Mouse (Mus musculus) G1E (cell line): Measurements from ENCODE around the gene Tmem115. TPM values are rescaled to one million over a fixed set of nuclear protein-coding genes. Genes with fewer than 3 reads are reported as not detected.

Source experiments
- ATAC-seq: 2 replicates; pipeline ENCODE4 v1.8.0; 2016; ENCODE audit warnings: mild to moderate bottlenecking; ENCODE audit not compliant: insufficient number of reproducible peaks, poor library complexity, low FRiP score, severe bottlenecking; ENCODE audit errors: extremely low read depth
- DNase-seq: peaks from one replicate; pipeline ENCODE4 v3.0.0; 2012; ENCODE audit warnings: low spot score
- H3K27me3 ChIP-seq: 2 replicates; pipeline ENCODE4 v1.6.1; 2012; ENCODE audit warnings: mild to moderate bottlenecking, low read length, inconsistent platforms; ENCODE audit not compliant: insufficient read depth
- H3K36me3 ChIP-seq: replicated peaks from 2 replicates; pipeline ENCODE3; 2012; ENCODE audit warnings: mild to moderate bottlenecking, inconsistent platforms
- H3K4me1 ChIP-seq: 2 replicates; pipeline ENCODE4 v1.6.1; 2012; ENCODE audit warnings: low read depth, low read length, inconsistent platforms, mixed read lengths; ENCODE audit not compliant: insufficient read depth
- H3K4me3 ChIP-seq: 2 replicates; pipeline ENCODE4 v1.5.1; 2012; ENCODE audit warnings: low read depth, mild to moderate bottlenecking, inconsistent platforms, low read length, moderate library complexity, mixed read lengths
- H3K9me3 ChIP-seq: replicated peaks from 2 replicates; pipeline ENCODE4 v1.6.1; 2012; ENCODE audit warnings: inconsistent platforms
- CTCF ChIP-seq: IDR thresholded peaks from 2 replicates; pipeline ENCODE4 v1.5.1; 2012; ENCODE audit warnings: low read depth, low read length, inconsistent platforms, mixed read lengths
- GATA1 ChIP-seq: IDR thresholded peaks from 2 replicates; pipeline ENCODE4 v1.6.1; 2012; ENCODE audit warnings: borderline replicate concordance, low read length, inconsistent platforms, mixed read lengths
- GATA2 ChIP-seq: IDR thresholded peaks from 2 replicates; pipeline ENCODE4 v1.6.1; 2012; ENCODE audit warnings: low read depth, low read length, inconsistent platforms, borderline replicate concordance
- POLR2AphosphoS5 ChIP-seq: IDR thresholded peaks from 2 replicates; pipeline ENCODE4 v1.6.1; 2012; ENCODE audit warnings: low read depth, low read length, inconsistent platforms; ENCODE audit not compliant: insufficient replicate concordance
- TAL1 ChIP-seq: conservative IDR thresholded peaks from 2 replicates; pipeline ENCODE4 v1.6.1; 2012; ENCODE audit warnings: low read depth, low read length, inconsistent platforms, mixed read lengths
- polyA plus RNA-seq: library from polyadenylated mRNA; stranded (reverse); fragments of >175 nt; gene quantifications from 2 replicates; pipeline ENCODE4 v1.2.3, GENCODE M21; 2012
- total RNA-seq, 2 experiments: library from RNA; stranded (forward) in 1 of 2; stranded (reverse) in 1 of 2; fragments of 200-1000 nt in 1 of 2; fragments of >200 nt in 1 of 2; fragmentation: Nextera tagmentation in 1 of 2; gene quantifications; 2 replicates each; pipeline ENCODE4 v1.2.3; 2014 to 2017

Tmem115 gene
- total and polyA plus RNA-seq, 3 experiments: 18.0 to 27.1 (median 20.5) TPM

DNA sequence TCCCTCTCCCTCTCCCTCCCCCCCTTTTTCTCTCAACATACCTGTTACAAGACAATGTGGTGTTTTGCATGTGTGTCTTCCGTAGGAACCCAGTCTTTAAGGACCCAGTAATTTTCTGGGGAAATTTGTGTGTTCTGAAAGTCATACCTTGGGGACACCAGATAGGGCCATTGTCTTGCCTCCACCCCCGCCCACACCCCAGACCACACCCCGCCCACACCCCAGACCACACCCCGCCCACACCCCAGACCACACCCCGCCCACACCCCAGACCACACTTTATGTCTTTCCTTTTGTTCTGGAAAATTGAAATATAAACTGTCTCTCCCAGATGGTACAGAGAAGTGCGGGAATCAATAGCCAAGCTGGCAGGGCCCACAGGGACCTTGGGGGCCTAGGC lies 43.1 kb upstream of the Tmem115 start:
- no peak overlapping the region for H3K4me3 ChIP-seq
- H3K4me1 ChIP-seq: no peaks in the 10 kb centered on the region
- TF ChIP-seq CTCF (no peak), TAL1 (no peak), POLR2AphosphoS5 (no peak), GATA1 (no peak), GATA2 (no peak)
- peaks cover 19% of the 10 kb centered on the region for H3K27me3 ChIP-seq
- no peaks in the 10 kb centered on the region for H3K36me3 ChIP-seq
- no peaks in the 10 kb centered on the region for H3K9me3 ChIP-seq
- DNase-seq (no peak), ATAC-seq (no peak)

DNA sequence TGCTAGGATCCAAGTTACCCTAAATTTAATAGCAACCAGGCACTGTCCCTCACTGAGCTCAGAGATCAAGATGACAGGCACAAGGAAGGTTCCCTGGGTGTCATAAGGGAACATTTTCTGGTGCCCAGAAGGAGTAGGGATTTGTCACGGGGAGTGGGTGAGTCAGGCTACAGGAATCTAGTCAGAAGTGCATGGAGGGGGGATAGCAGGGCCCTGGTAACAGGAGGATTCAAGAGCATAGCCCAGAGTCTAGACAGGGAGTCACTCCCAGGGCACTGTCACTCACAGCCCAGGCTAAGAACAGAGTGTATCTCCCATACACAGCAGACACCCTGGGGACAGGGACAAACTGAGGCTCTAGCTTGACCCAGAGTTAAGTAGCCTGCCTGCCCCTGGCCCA lies 40.2 kb upstream of the Tmem115 start:
- Histone ChIP-seq H3K4me1 (no peaks in the 10 kb centered on the region), H3K27me3 (peaks cover 27% of the 10 kb centered on the region), H3K9me3 (no peaks in the 10 kb centered on the region), H3K36me3 (no peaks in the 10 kb centered on the region), H3K4me3 (no peak overlapping the region)
- ATAC-seq (no peak), DNase-seq (no peak)
- TF ChIP-seq POLR2AphosphoS5 (no peak), TAL1 (no peak), GATA2 (no peak), CTCF (no peak), GATA1 (no peak)

DNA sequence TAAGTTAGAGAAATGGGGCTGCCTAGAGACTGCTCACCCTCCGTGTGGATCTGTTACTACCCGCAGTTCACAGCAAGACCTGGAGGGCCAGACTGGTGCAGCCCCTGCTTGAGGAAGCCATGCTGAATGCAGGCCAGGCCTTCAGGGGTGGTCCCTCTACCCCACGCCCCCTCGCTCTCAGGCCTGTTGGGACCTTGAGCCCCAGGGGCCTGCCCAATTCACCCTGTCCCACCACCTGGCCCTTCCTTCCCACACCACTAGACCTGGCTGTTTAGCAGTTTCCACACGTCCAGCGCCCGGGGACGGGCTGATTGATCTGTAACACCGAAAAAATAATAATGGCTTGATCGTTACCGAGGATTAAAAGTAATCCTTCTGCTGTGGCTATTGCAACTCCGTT lies 39.5 kb upstream of the Tmem115 start:
- H3K4me3 ChIP-seq: no peak overlapping the region
- no peak for TF ChIP-seq GATA1
- TF ChIP-seq CTCF: no peak
- TF ChIP-seq GATA2: no peak
- TF ChIP-seq POLR2AphosphoS5: no peak
- TF ChIP-seq TAL1: no peak
- ATAC-seq: no peak
- H3K27me3 ChIP-seq: peaks cover 32% of the 10 kb centered on the region
- H3K9me3 ChIP-seq: no peaks in the 10 kb centered on the region
- H3K4me1 ChIP-seq: no peaks in the 10 kb centered on the region
- DNase-seq: no peak
- H3K36me3 ChIP-seq: no peaks in the 10 kb centered on the region

DNA sequence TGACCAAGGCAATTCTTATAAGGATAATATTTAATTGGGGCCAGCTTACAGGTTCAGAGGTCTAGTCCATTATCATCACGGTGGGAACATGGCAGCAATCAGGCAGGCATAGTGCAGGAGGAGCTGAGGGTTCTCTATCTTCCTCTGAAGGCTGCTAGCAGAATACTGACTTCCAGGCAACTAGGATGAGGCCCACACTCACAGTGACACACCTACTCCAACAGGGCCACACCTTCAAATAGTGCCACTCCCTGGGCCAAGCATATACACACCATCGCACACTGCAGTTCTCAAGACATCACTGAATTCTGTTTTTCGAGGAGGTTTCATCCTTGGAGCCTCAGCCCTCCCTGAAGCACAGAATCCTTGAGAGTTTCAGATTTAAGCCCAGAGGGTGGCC lies 37.4 kb upstream of the Tmem115 start:
- no peaks in the 10 kb centered on the region for H3K4me1 ChIP-seq
- H3K9me3 ChIP-seq: no peaks in the 10 kb centered on the region
- ATAC-seq: no peak
- no peak overlapping the region for H3K4me3 ChIP-seq
- H3K36me3 ChIP-seq: no peaks in the 10 kb centered on the region
- TF ChIP-seq GATA1 (no peak), POLR2AphosphoS5 (no peak), CTCF (no peak), TAL1 (no peak), GATA2 (no peak)
- no peak for DNase-seq
- peaks cover 35% of the 10 kb centered on the region for H3K27me3 ChIP-seq

DNA sequence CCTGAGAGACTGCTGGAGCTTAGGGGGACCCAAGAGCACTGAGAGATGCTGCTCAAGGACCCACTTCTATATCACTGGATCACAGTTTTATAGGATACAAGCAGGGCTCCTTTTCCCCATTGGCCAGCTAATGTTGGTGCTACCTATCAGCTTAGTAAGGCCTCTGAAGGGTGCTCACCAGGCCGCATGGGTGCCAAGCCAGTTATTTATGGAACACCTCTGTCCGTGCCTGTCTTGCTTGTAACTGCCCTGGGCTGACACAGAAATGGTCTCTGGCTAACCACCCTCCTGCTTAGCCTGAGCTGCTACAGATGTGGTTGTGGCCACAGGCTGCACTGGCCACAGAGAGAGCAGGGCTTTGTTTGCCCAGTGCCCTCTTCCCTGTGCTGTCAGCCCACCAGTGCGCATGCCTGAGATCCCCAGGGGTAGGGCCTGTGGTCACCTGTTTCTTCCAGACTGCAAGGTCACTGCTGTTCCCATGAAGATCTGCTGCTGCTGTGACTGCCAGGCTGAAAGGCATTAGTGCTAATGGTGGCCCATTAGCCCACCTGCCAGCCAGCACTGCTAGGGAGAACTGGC lies 32.9 kb upstream of the Tmem115 start:
- H3K4me3 ChIP-seq: no peak overlapping the region
- ATAC-seq: no peak
- H3K36me3 ChIP-seq: no peaks in the 10 kb centered on the region
- no peaks in the 10 kb centered on the region for H3K4me1 ChIP-seq
- H3K9me3 ChIP-seq: no peaks in the 10 kb centered on the region
- DNase-seq: no peak
- TF ChIP-seq GATA2 (no peak), CTCF (no peak), GATA1 (no peak)
- H3K27me3 ChIP-seq: peaks cover 45% of the 10 kb centered on the region

DNA sequence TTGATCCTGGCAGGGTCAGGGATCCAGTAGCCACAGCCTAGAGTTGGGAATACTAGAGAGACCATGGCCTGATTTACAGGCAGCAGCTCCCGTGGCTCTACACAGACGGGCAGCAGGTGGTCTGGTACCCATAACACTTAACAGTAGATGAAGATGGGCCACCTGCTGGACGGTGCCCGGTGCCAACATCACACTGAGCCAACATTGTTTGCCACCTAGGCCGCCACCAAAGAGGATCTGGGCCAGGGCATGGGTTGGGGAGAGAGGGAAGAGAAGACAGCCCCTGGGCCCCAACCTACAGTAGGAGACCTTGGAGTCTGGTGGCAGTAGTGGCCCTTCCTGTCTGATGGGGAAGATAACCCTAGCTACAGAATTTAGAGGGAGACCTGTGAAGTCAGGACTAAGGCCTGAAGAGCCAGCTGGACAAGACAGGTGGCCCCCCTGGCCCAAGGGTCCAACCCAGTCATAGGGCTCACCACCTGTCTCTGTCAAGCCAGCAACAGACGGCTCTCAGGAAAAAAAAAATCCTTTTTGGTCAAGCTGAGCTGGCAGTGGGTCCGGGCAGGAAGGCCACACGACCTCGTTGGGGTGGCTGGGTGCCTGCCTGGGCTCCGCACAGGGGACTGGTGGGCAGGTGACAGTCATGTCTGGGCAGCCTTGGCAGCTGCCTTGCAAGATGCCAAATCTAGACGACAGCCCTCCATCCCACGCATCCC lies 31.5 kb upstream of the Tmem115 start:
- Histone ChIP-seq H3K27me3 (peaks cover 40% of the 10 kb centered on the region), H3K4me3 (no peak overlapping the region), H3K4me1 (no peaks in the 10 kb centered on the region), H3K36me3 (no peaks in the 10 kb centered on the region), H3K9me3 (no peaks in the 10 kb centered on the region)
- TF ChIP-seq TAL1: no peak
- no peak for TF ChIP-seq POLR2AphosphoS5
- TF ChIP-seq CTCF: no peak
- TF ChIP-seq GATA1: no peak
- TF ChIP-seq GATA2: no peak
- no peak for DNase-seq
- ATAC-seq: no peak
